Mouse (Mus musculus): ENCODE data around the gene Ccdc33.

DNA sequence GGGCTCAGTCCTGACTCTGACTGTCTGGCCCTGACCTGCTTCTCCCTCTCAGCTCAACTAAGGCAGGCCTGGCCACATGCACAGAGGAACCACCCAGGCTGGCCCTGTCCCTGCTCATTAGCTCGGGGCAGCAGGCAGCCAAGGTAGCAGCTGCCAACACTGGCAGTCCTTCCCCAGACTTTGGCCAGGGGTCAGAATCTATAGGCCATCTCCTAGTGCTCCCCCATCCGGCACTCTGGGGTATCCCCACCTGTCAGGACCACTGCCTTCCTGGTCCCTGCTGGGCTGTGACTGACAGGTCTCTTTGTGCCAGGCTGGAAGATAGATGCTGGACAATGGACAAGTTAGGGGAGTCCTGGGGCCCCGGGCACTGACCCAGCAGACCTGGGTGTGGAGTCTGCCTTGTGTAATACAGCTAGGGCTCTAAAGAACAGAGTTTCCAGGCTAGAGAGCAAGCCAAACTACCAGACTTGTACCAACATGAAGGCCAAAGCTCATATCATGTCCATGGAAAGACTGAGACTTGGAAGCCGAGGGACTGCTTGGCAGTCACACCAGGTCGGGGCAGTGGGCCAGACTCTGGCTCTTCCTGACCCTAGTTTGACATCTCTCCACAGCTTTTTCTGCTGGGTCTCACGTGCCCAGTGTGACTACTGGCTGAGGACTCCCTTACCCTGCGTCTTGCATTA lies 25.9 kb downstream of the Ccdc33 start:
- TF ChIP-seq POLR2A (IDR thresholded peaks at IDR 0.05; ENCODE audit: insufficient read depth, low read depth, low read length) = no peak
- TF ChIP-seq CTCF (IDR thresholded peaks at IDR 0.05) = peak; percentile 2; the same call in 1 of the 2 replicates

Data from heart, adult 2 months (tissue).